Mouse (Mus musculus): ENCODE data around the gene Creb3l1.

Creb3l1 gene

GRCm38 (mm10) chr2:91945483-91945882 is 78.8 kb downstream of the Creb3l1 start, which contains the start of gene Gm9821:
Gm9821 (plus strand) TSS chr2:91945703.
- DNase-seq (ENCODE audit: low read depth, low spot score) = no peak

DNA sequence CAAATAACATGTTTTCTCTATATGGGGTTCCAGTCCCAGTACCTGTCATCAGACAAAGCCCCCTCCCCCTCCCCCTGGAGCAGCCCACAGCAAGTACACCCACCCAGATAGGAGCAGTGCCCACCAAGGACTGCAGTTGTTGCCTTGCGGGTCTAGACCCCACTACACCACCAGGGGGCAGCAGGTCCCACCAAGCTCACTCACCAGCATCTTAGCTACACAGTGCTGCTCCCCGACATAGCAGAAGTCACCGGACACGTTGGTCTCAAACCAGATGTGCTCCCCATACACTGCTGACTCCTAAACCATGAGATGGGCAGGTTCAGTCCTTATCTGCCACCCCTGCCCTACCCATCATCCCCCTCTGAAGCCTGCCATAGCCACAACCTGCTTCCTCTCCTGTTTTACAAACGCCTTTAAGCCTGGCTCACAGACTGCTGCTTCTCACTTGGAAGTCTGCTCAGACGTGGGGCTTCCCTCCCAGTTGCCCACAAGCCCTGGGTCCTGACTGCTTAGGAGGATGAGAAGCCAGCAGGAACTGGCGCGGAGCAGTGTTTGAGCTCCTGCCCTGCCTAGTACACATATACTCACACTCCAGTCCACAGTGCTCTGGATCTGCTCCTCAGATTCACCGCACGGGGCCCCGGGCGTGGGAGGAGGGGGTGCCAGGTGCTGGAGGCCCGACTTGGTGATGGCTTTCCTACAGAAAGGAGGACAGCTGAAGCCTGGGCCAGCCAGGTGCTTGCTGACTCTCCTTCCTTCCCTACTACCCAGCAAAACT is 79.9 kb downstream of the Creb3l1 start:
- no peak for DNase-seq (ENCODE audit: low read depth, low spot score)

- no peak for DNase-seq (ENCODE audit: low read depth, low spot score)
These were observed 81.9 kb downstream of the Creb3l1 start for GRCm38 (mm10) chr2:91942356-91942755.

DNA sequence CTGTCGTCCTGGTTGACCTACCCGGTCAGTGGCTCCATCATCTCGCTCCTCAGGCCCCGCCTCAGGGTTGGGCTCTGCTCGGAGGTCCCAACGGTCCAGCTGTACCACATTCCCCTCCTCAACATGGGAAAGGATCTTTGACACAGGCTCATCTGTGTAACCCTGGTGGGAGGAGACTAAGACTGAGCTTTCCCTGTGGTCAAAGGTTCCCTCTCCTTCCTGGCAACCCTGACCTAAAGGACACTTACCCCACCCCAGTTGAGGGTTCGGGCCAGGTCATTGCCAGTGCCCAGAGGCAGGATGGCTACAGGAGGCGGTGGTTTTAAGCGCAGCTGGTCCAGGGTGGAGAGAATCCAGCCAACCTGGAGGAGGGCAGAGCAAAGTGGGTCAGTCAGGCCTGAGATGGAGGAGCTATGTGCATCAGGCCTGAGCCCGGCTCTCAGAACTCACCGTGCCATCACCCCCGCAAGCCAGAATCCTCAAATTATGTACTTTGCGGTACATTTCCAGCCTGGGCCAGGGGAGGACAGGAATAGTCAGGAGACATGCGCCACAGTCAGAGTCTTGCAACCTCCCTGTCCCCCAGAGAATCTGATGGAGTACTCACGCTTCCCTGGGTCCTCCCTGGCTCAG is 84.9 kb downstream of the Creb3l1 start:
- DNase-seq (ENCODE audit: low read depth, low spot score) = no peak

GRCm38 (mm10) chr2:91936154-91936553 is 88.1 kb downstream of the Creb3l1 start:
- DNase-seq (ENCODE audit: low read depth, low spot score) = no peak

GRCm38 (mm10) chr2:91934826-91935525 is 89.3 kb downstream of the Creb3l1 start:
- no peak for DNase-seq (ENCODE audit: low read depth, low spot score)

GRCm38 (mm10) chr2:91934016-91934415 is 90.3 kb downstream of the Creb3l1 start:
- no peak for DNase-seq (ENCODE audit: low read depth, low spot score)

- no peak for DNase-seq (ENCODE audit: low read depth, low spot score)
These were observed 90.8 kb downstream of the Creb3l1 start for GRCm38 (mm10) chr2:91933471-91933870.

GRCm38 (mm10) chr2:91932737-91933350 is 91.5 kb downstream of the Creb3l1 start:
- no peak for DNase-seq (ENCODE audit: low read depth, low spot score)
